Mouse (Mus musculus): ENCODE results near the gene Ube2m. TPM values are rescaled to one million over a fixed set of nuclear protein-coding genes. Genes with fewer than 3 reads are reported as not detected.

Gene Ube2m
- polyA plus RNA-seq, 1 experiment from 2014 or later = 134 TPM

GRCm38 (mm10) chr7:12986906-12987305 lies 51.2 kb downstream of the Ube2m start:
- Histone ChIP-seq H3K27me3 (ENCODE audit: insufficient read depth, low read length) (no peaks in the 10 kb centered on the region), H3K36me3 (ENCODE audit: insufficient read depth, low read length) (no peaks in the 10 kb centered on the region), H3K27ac (no peak overlapping the region), H3K4me1 (replicated peaks; ENCODE audit: insufficient read depth, low read length) (no peaks in the 10 kb centered on the region), H3K9ac (ENCODE audit: low read depth, low read length) (no peak overlapping the region), H3K9me3 (replicated peaks; ENCODE audit: low read length) (no peaks in the 10 kb centered on the region), H3K4me2 (ENCODE audit: low read length) (no peak overlapping the region), H3K4me3 (replicated peaks; ENCODE audit: low read depth, low read length) (no peak overlapping the region)
- TF ChIP-seq CTCF (IDR thresholded peaks at IDR 0.05; ENCODE audit: low read depth) = no peak
- no peak for DNase-seq (ENCODE audit: low spot score)
- ATAC-seq (replicated peaks; ENCODE audit: low FRiP score, low read depth) = no peak
- 83% methylated on average over 8 of the region's 8 CpGs for WGBS

GRCm38 (mm10) chr7:12985724-12986123 lies 52.4 kb downstream of the Ube2m start:
- 80% methylated on average over 1 of the region's 1 CpGs for WGBS

More at GRCm38 (mm10) chr7:12985724-12986123, 52.4 kb downstream of the Ube2m start:
- H3K9ac ChIP-seq (ENCODE audit: low read depth, low read length) = no peak overlapping the region
- H3K4me2 ChIP-seq (ENCODE audit: low read length) = no peak overlapping the region
- H3K4me3 ChIP-seq (replicated peaks; ENCODE audit: low read depth, low read length) = no peak overlapping the region
- no peak for ATAC-seq (replicated peaks; ENCODE audit: low FRiP score, low read depth)
- no peaks in the 10 kb centered on the region for H3K9me3 ChIP-seq (replicated peaks; ENCODE audit: low read length)
- H3K36me3 ChIP-seq (ENCODE audit: insufficient read depth, low read length) = no peaks in the 10 kb centered on the region
- no peaks in the 10 kb centered on the region for H3K4me1 ChIP-seq (replicated peaks; ENCODE audit: insufficient read depth, low read length)
- H3K27ac ChIP-seq = no peak overlapping the region
- no peak for TF ChIP-seq CTCF (IDR thresholded peaks at IDR 0.05; ENCODE audit: low read depth)
- DNase-seq (ENCODE audit: low spot score) = no peak
- no peaks in the 10 kb centered on the region for H3K27me3 ChIP-seq (ENCODE audit: insufficient read depth, low read length)

Other genes starting within 250 kb of the Ube2m start
- gene Zscan18, start 234.6 kb downstream of the Ube2m start, polyA plus RNA-seq (2015; fragmentation: Nextera tagmentation; extraction: Ambion mirVana) = 3.6 and 4.4 TPM in 2 replicates
- gene Zfp329, start 219.4 kb downstream of the Ube2m start, polyA plus RNA-seq (2015; fragmentation: Nextera tagmentation; extraction: Ambion mirVana) = 8.8 and 8.9 TPM in 2 replicates
- 20.7 and 22.2 TPM in 2 replicates for gene Zfp110, start 203.5 kb downstream of the Ube2m start, polyA plus RNA-seq (2015; fragmentation: Nextera tagmentation; extraction: Ambion mirVana)
- 3.3 and 3.5 TPM in 2 replicates for gene Zfp128, start 157.1 kb downstream of the Ube2m start, polyA plus RNA-seq (2015; fragmentation: Nextera tagmentation; extraction: Ambion mirVana)
- gene Zscan22, start 140.5 kb downstream of the Ube2m start, polyA plus RNA-seq (2015; fragmentation: Nextera tagmentation; extraction: Ambion mirVana) = 11.8 and 12.9 TPM in 2 replicates
- 1,052 and 1,143 TPM in 2 replicates for gene Rps5, start 116.0 kb downstream of the Ube2m start, polyA plus RNA-seq (2015; fragmentation: Nextera tagmentation; extraction: Ambion mirVana)
- gene Rnf225, start 110.9 kb downstream of the Ube2m start, polyA plus RNA-seq (2015; fragmentation: Nextera tagmentation; extraction: Ambion mirVana) = 0.29 and 0.32 TPM in 2 replicates
- 7.7 and 8.0 TPM in 2 replicates for gene Zfp324, start 72.4 kb downstream of the Ube2m start, polyA plus RNA-seq (2015; fragmentation: Nextera tagmentation; extraction: Ambion mirVana)
- 6.7 and 7.1 TPM in 2 replicates for gene Zfp446, start 60.4 kb downstream of the Ube2m start, polyA plus RNA-seq (2015; fragmentation: Nextera tagmentation; extraction: Ambion mirVana)
- 0.07 and 0.11 TPM in 2 replicates for gene Slc27a5, start 40.1 kb downstream of the Ube2m start, polyA plus RNA-seq (2015; fragmentation: Nextera tagmentation; extraction: Ambion mirVana)
- 195 and 197 TPM in 2 replicates for gene Trim28, start 39.2 kb downstream of the Ube2m start, polyA plus RNA-seq (2015; fragmentation: Nextera tagmentation; extraction: Ambion mirVana)
- 17.4 and 17.5 TPM in 2 replicates for gene Zbtb45, start 28.2 kb downstream of the Ube2m start, polyA plus RNA-seq (2015; fragmentation: Nextera tagmentation; extraction: Ambion mirVana)
- gene Chmp2a, start 3.5 kb downstream of the Ube2m start, polyA plus RNA-seq (2015; fragmentation: Nextera tagmentation; extraction: Ambion mirVana) = 235 and 240 TPM in 2 replicates
- gene Mzf1, start 16.5 kb upstream of the Ube2m start, polyA plus RNA-seq (2015; fragmentation: Nextera tagmentation; extraction: Ambion mirVana) = 2.3 and 2.6 TPM in 2 replicates
- gene Vmn1r85, start 56.9 kb upstream of the Ube2m start, polyA plus RNA-seq (2015; fragmentation: Nextera tagmentation; extraction: Ambion mirVana) = not detected in 2 replicates
- not detected in 2 replicates for gene Vmn1r86, start 81.6 kb upstream of the Ube2m start, polyA plus RNA-seq (2015; fragmentation: Nextera tagmentation; extraction: Ambion mirVana)
- gene Vmn1r87, start 101.9 kb upstream of the Ube2m start, polyA plus RNA-seq (2015; fragmentation: Nextera tagmentation; extraction: Ambion mirVana) = not detected in 2 replicates
- gene Vmn1r88, start 121.3 kb upstream of the Ube2m start, polyA plus RNA-seq (2015; fragmentation: Nextera tagmentation; extraction: Ambion mirVana) = 0.01 TPM in 1 of 2 replicates, not detected in the other
- not detected in 2 replicates for gene Vmn1r89, start 174.7 kb upstream of the Ube2m start, polyA plus RNA-seq (2015; fragmentation: Nextera tagmentation; extraction: Ambion mirVana)
- gene Lig1, start 239.0 kb upstream of the Ube2m start, polyA plus RNA-seq (2015; fragmentation: Nextera tagmentation; extraction: Ambion mirVana) = 49.8 and 61.7 TPM in 2 replicates
- gene Zswim9, start 240.4 kb upstream of the Ube2m start, polyA plus RNA-seq (2015; fragmentation: Nextera tagmentation; extraction: Ambion mirVana) = 5.0 and 5.1 TPM in 2 replicates

Data from kidney, postnatal 0 days (tissue).